Mouse (Mus musculus) midbrain, postnatal 0 days (tissue): ENCODE data around the gene Rab23. TPM values are rescaled to one million over a fixed set of nuclear protein-coding genes. Genes with fewer than 3 reads are reported as not detected.
A peak's percentile ranks its signal among the peaks of the same experiment; 100 is the strongest.

Source experiments
- ATAC-seq: fragments of 200-750 bp; cut with Nextera tagmentation; 2 replicates; pipeline ENCODE4 v1.8.0; 2017; ENCODE audit warnings: moderate number of reproducible peaks, mild to moderate bottlenecking, moderate TSS enrichment, moderate library complexity; ENCODE audit not compliant: low FRiP score
- DNase-seq: peaks from one replicate; pipeline ENCODE4 v3.0.0-alpha.2; 2015; ENCODE audit warnings: low spot score
- H3K27ac ChIP-seq: fragments of 300-500 bp; sonication (generic); 2 replicates; pipeline ENCODE4 v1.5.1; 2014; ENCODE audit warnings: low read depth, mild to moderate bottlenecking, low read length, mixed read lengths
- H3K27me3 ChIP-seq: fragments of 300-500 bp; sonication (generic); 2 replicates; pipeline ENCODE4 v1.6.1; 2014; ENCODE audit warnings: low read length, control low read depth, mixed read lengths; ENCODE audit not compliant: insufficient read depth
- H3K36me3 ChIP-seq: fragments of 300-500 bp; sonication (generic); 2 replicates; pipeline ENCODE4 v1.6.1; 2014; ENCODE audit warnings: low read length, control low read depth, mixed read lengths; ENCODE audit not compliant: insufficient read depth
- H3K4me1 ChIP-seq: fragments of 300-500 bp; sonication (generic); 2 replicates; pipeline ENCODE4 v1.6.1; 2014; ENCODE audit warnings: mild to moderate bottlenecking, control low read depth, antibody characterized with exemption, low read length, mixed read lengths; ENCODE audit not compliant: insufficient read depth
- H3K4me2 ChIP-seq: fragments of 300-500 bp; sonication (generic); 2 replicates; pipeline ENCODE4 v1.6.1; 2014; ENCODE audit warnings: low read depth, mild to moderate bottlenecking, low read length, mixed read lengths; ENCODE audit not compliant: poor library complexity, severe bottlenecking
- H3K4me3 ChIP-seq: fragments of 300-500 bp; sonication (generic); 2 replicates; pipeline ENCODE4 v1.5.1; 2014; ENCODE audit warnings: low read depth, mild to moderate bottlenecking, low read length, moderate library complexity
- H3K9ac ChIP-seq: fragments of 300-500 bp; sonication (generic); replicated peaks from 2 replicates; pipeline ENCODE4 v1.6.1; 2014; ENCODE audit warnings: mild to moderate bottlenecking, low read length, moderate library complexity, mixed read lengths; ENCODE audit not compliant: poor library complexity, severe bottlenecking
- H3K9me3 ChIP-seq: fragments of 300-500 bp; sonication (generic); 2 replicates; pipeline ENCODE4 v1.6.1; 2016; ENCODE audit warnings: low read length, control low read depth
- CTCF ChIP-seq: IDR thresholded peaks from 2 replicates; pipeline ENCODE4 v1.5.1; 2016; ENCODE audit warnings: antibody characterized with exemption, mild to moderate bottlenecking
- WGBS: fragments of 180-500 bp; shearing (Covaris S2); extraction: QIAGEN DNeasy Blood & Tissue Kit; methylation state at CpG from one replicate; pipeline ENCODE4 v1.1.7; 2014; 5-methylcytosine and 5-hydroxymethylcytosine counted together
- polyA plus RNA-seq: library from polyadenylated mRNA; unstranded; fragments of >200 nt; fragmentation: Nextera tagmentation; extraction: Ambion mirVana; gene quantifications from 2 replicates; pipeline ENCODE4 v1.2.1, GENCODE M21; 2015
- total RNA-seq: library from RNA; depleted of rRNA; stranded (reverse); fragments of >200 nt; gene quantifications from 2 replicates; pipeline ENCODE4 v1.2.3, GENCODE M21; 2014; rRNA removed

Rab23 gene
- 9.3 and 13.2 TPM in 2 replicates for total RNA-seq
- 25.0 and 29.8 TPM in 2 replicates for polyA plus RNA-seq

- Histone ChIP-seq H3K4me1 (peaks cover 3% of the 10 kb centered on the region), H3K36me3 (peaks cover 13% of the 10 kb centered on the region; the same call in 1 of the 2 replicates), H3K4me3 (peak within 1 kb of the TSS; percentile 87), H3K27me3 (no peaks in the 10 kb centered on the region), H3K4me2 (peak within 1 kb of the TSS; percentile 53), H3K9ac (peak within 1 kb of the TSS; percentile 84), H3K27ac (peak within 1 kb of the TSS; percentile 91), H3K9me3 (no peaks in the 10 kb centered on the region)
- ATAC-seq: peak; percentile 97
- under 1% methylated on average over 54 of the region's 54 CpGs for WGBS
- DNase-seq: peak; percentile 91
- TF ChIP-seq CTCF: no peak
Measured at GRCm38 (mm10) chr1:33719733-33720225, at the start of gene Rab23. Gene Rab23 (plus strand): TSS chr1:33719887.

- Histone ChIP-seq H3K27me3 (no peaks in the 10 kb centered on the region), H3K4me3 (peak overlapping the region; percentile 67), H3K9ac (peak overlapping the region; percentile 81), H3K27ac (peak overlapping the region; percentile 91), H3K9me3 (no peaks in the 10 kb centered on the region), H3K4me1 (0 out of 2 replicates have a peak, but pooled peaks cover 2% of the 10 kb centered on the region), H3K4me2 (peak overlapping the region; percentile 80), H3K36me3 (peaks cover 6% of the 10 kb centered on the region)
- under 1% methylated on average over 37 of the region's 37 CpGs for WGBS
- peak; percentile 55 for TF ChIP-seq CTCF
- DNase-seq (peak; percentile 86), ATAC-seq (peak; percentile 75)
Measured at GRCm38 (mm10) chr1:33670164-33670616, 49.5 kb upstream of the Rab23 start.

- no peak for DNase-seq
- WGBS: 75% methylated on average over 5 of the region's 5 CpGs
- H3K4me2 ChIP-seq: no peak overlapping the region
Measured at GRCm38 (mm10) chr1:33671441-33671840, 48.2 kb upstream of the Rab23 start.

GRCm38 (mm10) chr1:33672083-33672482 lies 47.6 kb upstream of the Rab23 start:
- ATAC-seq (no peak), DNase-seq (no peak)
- H3K27me3 ChIP-seq: no peaks in the 10 kb centered on the region
- H3K4me2 ChIP-seq: no peak overlapping the region
- no peaks in the 10 kb centered on the region for H3K9me3 ChIP-seq
- no peaks in the 10 kb centered on the region for H3K36me3 ChIP-seq
- no peak overlapping the region for H3K4me3 ChIP-seq
- no peak for TF ChIP-seq CTCF
- 0 out of 2 replicates have a peak, but pooled peaks cover 2% of the 10 kb centered on the region for H3K4me1 ChIP-seq
- H3K9ac ChIP-seq: no peak overlapping the region
- WGBS: 72% methylated on average over 3 of the region's 3 CpGs
- H3K27ac ChIP-seq: no peak overlapping the region

More at GRCm38 (mm10) chr1:33671441-33671840, 48.2 kb upstream of the Rab23 start:
- no peak overlapping the region for H3K27ac ChIP-seq
- H3K27me3 ChIP-seq: no peaks in the 10 kb centered on the region
- H3K4me1 ChIP-seq: 0 out of 2 replicates have a peak, but pooled peaks cover 2% of the 10 kb centered on the region
- ATAC-seq: no peak
- no peak overlapping the region for H3K9ac ChIP-seq
- no peak overlapping the region for H3K4me3 ChIP-seq
- TF ChIP-seq CTCF: no peak
- H3K9me3 ChIP-seq: no peaks in the 10 kb centered on the region
- no peaks in the 10 kb centered on the region for H3K36me3 ChIP-seq

- DNase-seq (peak; percentile 78), ATAC-seq (no peak)
- Histone ChIP-seq H3K4me2 (no peak overlapping the region), H3K9me3 (no peaks in the 10 kb centered on the region), H3K4me1 (0 out of 2 replicates have a peak, but pooled peaks cover 2% of the 10 kb centered on the region), H3K9ac (no peak overlapping the region), H3K4me3 (no peak overlapping the region), H3K27me3 (no peaks in the 10 kb centered on the region), H3K36me3 (no peaks in the 10 kb centered on the region), H3K27ac (no peak overlapping the region)
- TF ChIP-seq CTCF: peak; percentile 79
- WGBS: 24% methylated on average over 3 of the region's 3 CpGs
Measured at GRCm38 (mm10) chr1:33672514-33672913, 47.2 kb upstream of the Rab23 start.

GRCm38 (mm10) chr1:33673158-33673960 lies 46.3 kb upstream of the Rab23 start:
- ATAC-seq (no peak), DNase-seq (no peak)
- Histone ChIP-seq H3K9ac (no peak overlapping the region), H3K4me1 (0 out of 2 replicates have a peak, but pooled peaks cover 2% of the 10 kb centered on the region), H3K36me3 (no peaks in the 10 kb centered on the region), H3K4me3 (no peak overlapping the region), H3K9me3 (no peaks in the 10 kb centered on the region), H3K27ac (no peak overlapping the region), H3K4me2 (no peak overlapping the region), H3K27me3 (no peaks in the 10 kb centered on the region)
- no peak for TF ChIP-seq CTCF
- WGBS: 80% methylated on average over 17 of the region's 17 CpGs
